Mouse (Mus musculus) midbrain, embryonic 14.5 days (tissue): ENCODE measurements around the gene Cfd. TPM values are rescaled to one million over a fixed set of nuclear protein-coding genes. Genes with fewer than 3 reads are reported as not detected.
A peak's percentile ranks its signal among the peaks of the same experiment; 100 is the strongest.

Experiments
- ATAC-seq: fragments of 200-750 bp; cut with Nextera tagmentation; 2 replicates; pipeline ENCODE4 v1.8.0; 2017; ENCODE audit warnings: moderate number of reproducible peaks, moderate library complexity; ENCODE audit not compliant: low FRiP score, low TSS enrichment
- DNase-seq: peaks from one replicate; pipeline ENCODE4 v3.0.0-alpha.2; 2015
- H3K27ac ChIP-seq: fragments of 300-500 bp; sonication (generic); replicated peaks from 2 replicates; pipeline ENCODE4 v1.5.1; 2014; ENCODE audit warnings: mild to moderate bottlenecking, low read depth, low read length, moderate library complexity
- H3K27me3 ChIP-seq: fragments of 300-500 bp; sonication (generic); 2 replicates; pipeline ENCODE4 v1.6.1; 2014; ENCODE audit warnings: low read length, control low read depth, mixed read lengths; ENCODE audit not compliant: control insufficient read depth, insufficient read depth
- H3K36me3 ChIP-seq: fragments of 300-500 bp; sonication (generic); 2 replicates; pipeline ENCODE4 v1.6.1; 2014; ENCODE audit warnings: low read length, control low read depth; ENCODE audit not compliant: control insufficient read depth, insufficient read depth
- H3K4me1 ChIP-seq: fragments of 300-500 bp; sonication (generic); 2 replicates; pipeline ENCODE4 v1.6.1; 2014; ENCODE audit warnings: mild to moderate bottlenecking, antibody characterized with exemption, low read length, control low read depth; ENCODE audit not compliant: control insufficient read depth, insufficient read depth
- H3K4me2 ChIP-seq: fragments of 300-500 bp; sonication (generic); 2 replicates; pipeline ENCODE4 v1.6.1; 2014; ENCODE audit warnings: mild to moderate bottlenecking, low read length, moderate library complexity
- H3K4me3 ChIP-seq: fragments of 300-500 bp; sonication (generic); replicated peaks from 2 replicates; pipeline ENCODE4 v1.5.1; 2014; ENCODE audit warnings: low read depth, low read length
- H3K9ac ChIP-seq: fragments of 300-500 bp; sonication (generic); replicated peaks from 2 replicates; pipeline ENCODE4 v1.6.1; 2014; ENCODE audit warnings: mild to moderate bottlenecking, low read length, moderate library complexity
- H3K9me3 ChIP-seq: fragments of 300-500 bp; sonication (generic); 2 replicates; pipeline ENCODE4 v1.6.1; 2016; ENCODE audit warnings: low read length, control low read depth, mixed read lengths; ENCODE audit not compliant: control insufficient read depth
- WGBS: fragments of 180-500 bp; shearing (Covaris S2); extraction: QIAGEN DNeasy Blood & Tissue Kit; methylation state at CpG from one replicate; pipeline ENCODE4 v1.1.7; 2014; 5-methylcytosine and 5-hydroxymethylcytosine counted together
- polyA plus RNA-seq: library from polyadenylated mRNA; unstranded; fragments of >200 nt; fragmentation: Nextera tagmentation; extraction: Ambion mirVana; gene quantifications from 2 replicates; pipeline ENCODE4 v1.2.1, GENCODE M21; 2014

Gene Cfd
- polyA plus RNA-seq, 1 experiment from 2014 or later, result not detected

GRCm38 (mm10) chr10:79928030-79928694 lies 37.5 kb downstream of the Cfd start:
- Histone ChIP-seq H3K4me2 (peak overlapping the region; percentile 88), H3K4me1 (peaks cover 14% of the 10 kb centered on the region), H3K4me3 (peak overlapping the region; percentile 87), H3K27me3 (peaks cover 8% of the 10 kb centered on the region), H3K27ac (peak overlapping the region; percentile 88), H3K36me3 (peaks cover 21% of the 10 kb centered on the region), H3K9me3 (no peaks in the 10 kb centered on the region), H3K9ac (peak overlapping the region; percentile 77)
- no peak for ATAC-seq
- DNase-seq, result peak; percentile 70
- under 1% methylated on average over 28 of the region's 29 CpGs for WGBS

GRCm38 (mm10) chr10:79928907-79929701 lies 38.5 kb downstream of the Cfd start:
- peak; percentile 46 for DNase-seq
- H3K9me3 ChIP-seq, result no peaks in the 10 kb centered on the region
- H3K27me3 ChIP-seq, result no peaks in the 10 kb centered on the region
- peak overlapping the region; percentile 87 for H3K4me3 ChIP-seq
- H3K4me2 ChIP-seq, result peak overlapping the region; percentile 88
- peak overlapping the region; percentile 88 for H3K27ac ChIP-seq
- H3K36me3 ChIP-seq, result peaks cover 27% of the 10 kb centered on the region
- no peak for ATAC-seq
- 34% methylated on average over 9 of the region's 9 CpGs for WGBS
- peaks cover 14% of the 10 kb centered on the region for H3K4me1 ChIP-seq
- peak overlapping the region; percentile 77 for H3K9ac ChIP-seq

GRCm38 (mm10) chr10:79929967-79930825 lies 39.5 kb downstream of the Cfd start:
- Histone ChIP-seq H3K27me3 (no peaks in the 10 kb centered on the region), H3K9ac (no peak overlapping the region), H3K27ac (no peak overlapping the region), H3K4me1 (peaks cover 18% of the 10 kb centered on the region), H3K4me2 (0 out of 2 replicates have a peak overlapping the region, but pooled peaks have one; percentile 88), H3K36me3 (peaks cover 32% of the 10 kb centered on the region), H3K9me3 (no peaks in the 10 kb centered on the region), H3K4me3 (no peak overlapping the region)
- no peak for DNase-seq
- ATAC-seq, result no peak
- WGBS, result 87% methylated on average over 18 of the region's 18 CpGs

- WGBS, result 76% methylated on average over 16 of the region's 16 CpGs
- DNase-seq, result no peak
- no peak for ATAC-seq
- Histone ChIP-seq H3K4me1 (peaks cover 17% of the 10 kb centered on the region), H3K4me2 (no peak overlapping the region), H3K36me3 (peaks cover 32% of the 10 kb centered on the region), H3K9me3 (no peaks in the 10 kb centered on the region), H3K27me3 (no peaks in the 10 kb centered on the region), H3K4me3 (no peak overlapping the region), H3K27ac (no peak overlapping the region), H3K9ac (no peak overlapping the region)
Measured at GRCm38 (mm10) chr10:79930826-79931186, 40.2 kb downstream of the Cfd start.

GRCm38 (mm10) chr10:79931797-79932196 lies 41.1 kb downstream of the Cfd start:
- H3K36me3 ChIP-seq, result peaks cover 32% of the 10 kb centered on the region
- H3K9me3 ChIP-seq, result no peaks in the 10 kb centered on the region
- no peak overlapping the region for H3K27ac ChIP-seq
- H3K27me3 ChIP-seq, result no peaks in the 10 kb centered on the region
- H3K4me3 ChIP-seq, result no peak overlapping the region
- H3K4me1 ChIP-seq, result peaks cover 11% of the 10 kb centered on the region
- 93% methylated on average over 9 of the region's 9 CpGs for WGBS
- no peak overlapping the region for H3K4me2 ChIP-seq
- H3K9ac ChIP-seq, result no peak overlapping the region
- no peak for DNase-seq
- no peak for ATAC-seq

GRCm38 (mm10) chr10:79932736-79933135 lies 42.1 kb downstream of the Cfd start:
- H3K4me1 ChIP-seq, result peaks cover 15% of the 10 kb centered on the region
- no peak for DNase-seq
- no peak overlapping the region for H3K4me2 ChIP-seq
- H3K9me3 ChIP-seq, result no peaks in the 10 kb centered on the region
- H3K4me3 ChIP-seq, result no peak overlapping the region
- WGBS, result 21% methylated on average over 8 of the region's 8 CpGs
- H3K9ac ChIP-seq, result peak overlapping the region; percentile 16; the same call in 1 of the 2 replicates
- peaks cover 34% of the 10 kb centered on the region for H3K36me3 ChIP-seq
- H3K27ac ChIP-seq, result peak overlapping the region; percentile 41
- no peaks in the 10 kb centered on the region for H3K27me3 ChIP-seq
- ATAC-seq, result no peak

GRCm38 (mm10) chr10:79933145-79933679 lies 42.6 kb downstream of the Cfd start:
- DNase-seq (no peak), ATAC-seq (no peak)
- H3K27ac ChIP-seq, result peak overlapping the region; percentile 16
- H3K4me3 ChIP-seq, result no peak overlapping the region
- 81% methylated on average over 9 of the region's 9 CpGs for WGBS
- H3K4me1 ChIP-seq, result peaks cover 15% of the 10 kb centered on the region
- no peaks in the 10 kb centered on the region for H3K27me3 ChIP-seq
- no peak overlapping the region; the same call in 1 of the 2 replicates for H3K9ac ChIP-seq
- H3K9me3 ChIP-seq, result no peaks in the 10 kb centered on the region
- peaks cover 34% of the 10 kb centered on the region for H3K36me3 ChIP-seq
- no peak overlapping the region for H3K4me2 ChIP-seq

- Histone ChIP-seq H3K4me1 (peaks cover 14% of the 10 kb centered on the region), H3K9me3 (no peaks in the 10 kb centered on the region), H3K4me2 (no peak overlapping the region), H3K27me3 (no peaks in the 10 kb centered on the region), H3K4me3 (no peak overlapping the region), H3K9ac (no peak overlapping the region; the same call in 1 of the 2 replicates), H3K27ac (0 out of 2 replicates have a peak overlapping the region, but pooled peaks have one; percentile 16), H3K36me3 (peaks cover 34% of the 10 kb centered on the region)
- WGBS, result 28% methylated on average over 6 of the region's 6 CpGs
- no peak for DNase-seq
- no peak for ATAC-seq
Measured at GRCm38 (mm10) chr10:79933861-79934260, 43.2 kb downstream of the Cfd start.
